Mouse (Mus musculus): ENCODE results near the gene Eci2.
"Not testable (repeated sequence)": the region's sequence is repeated elsewhere in the genome, so short reads cannot be mapped to it uniquely, and the experiment has no call there.

- TF ChIP-seq USF1 (IDR thresholded peaks at IDR 0.05; ENCODE audit: low read depth); CTCF (IDR thresholded peaks at IDR 0.05; ENCODE audit: control insufficient read depth, insufficient read depth, insufficient read length); CEBPB (IDR thresholded peaks at IDR 0.05; ENCODE audit: low read depth); MYOG (IDR thresholded peaks at IDR 0.05; ENCODE audit: control insufficient read depth, extremely low read depth, insufficient read length): not testable (repeated sequence)
These were observed 68.7 kb downstream of the Eci2 start for GRCm38 (mm10) chr13:34958158-34958557.

All from C2C12 (cell line).